Mouse (Mus musculus) fibroblast of lung, adult 2 months (primary cell): Measurements from ENCODE around the gene Sult1c2.
"Not testable (repeated sequence)": the region's sequence is repeated elsewhere in the genome, so short reads cannot be mapped to it uniquely, and the experiment has no call there.

ENCODE experiments used
- DNase-seq: peaks from one replicate; pipeline ENCODE4 v3.0.0-alpha.2; 2011; ENCODE audit warnings: low read depth

The Sult1c2 gene

DNA sequence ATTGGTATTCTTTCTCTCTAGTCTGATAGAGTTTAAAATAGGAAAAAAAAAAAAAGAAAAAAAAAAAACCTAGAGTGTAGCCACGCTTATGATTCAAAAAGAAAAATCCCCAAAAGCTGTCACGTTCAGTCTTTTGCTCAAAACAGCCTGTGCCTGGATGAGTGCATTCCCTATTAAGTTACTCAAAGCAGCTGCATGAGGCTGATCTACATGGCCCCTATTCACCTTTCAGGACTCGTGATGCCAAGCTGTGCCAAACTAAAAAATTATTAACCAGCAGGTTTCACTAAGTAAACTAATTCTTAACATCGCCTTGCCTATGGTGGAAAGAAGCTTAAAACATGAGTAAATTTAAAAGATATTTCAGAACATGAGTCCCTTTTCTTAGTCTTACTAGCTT lies at the start of gene Sult1c2:
Gene Sult1c2, minus strand, starts transcription at position 134 of the 400 bp plus-strand sequence.
- DNase-seq, result no peak

DNA sequence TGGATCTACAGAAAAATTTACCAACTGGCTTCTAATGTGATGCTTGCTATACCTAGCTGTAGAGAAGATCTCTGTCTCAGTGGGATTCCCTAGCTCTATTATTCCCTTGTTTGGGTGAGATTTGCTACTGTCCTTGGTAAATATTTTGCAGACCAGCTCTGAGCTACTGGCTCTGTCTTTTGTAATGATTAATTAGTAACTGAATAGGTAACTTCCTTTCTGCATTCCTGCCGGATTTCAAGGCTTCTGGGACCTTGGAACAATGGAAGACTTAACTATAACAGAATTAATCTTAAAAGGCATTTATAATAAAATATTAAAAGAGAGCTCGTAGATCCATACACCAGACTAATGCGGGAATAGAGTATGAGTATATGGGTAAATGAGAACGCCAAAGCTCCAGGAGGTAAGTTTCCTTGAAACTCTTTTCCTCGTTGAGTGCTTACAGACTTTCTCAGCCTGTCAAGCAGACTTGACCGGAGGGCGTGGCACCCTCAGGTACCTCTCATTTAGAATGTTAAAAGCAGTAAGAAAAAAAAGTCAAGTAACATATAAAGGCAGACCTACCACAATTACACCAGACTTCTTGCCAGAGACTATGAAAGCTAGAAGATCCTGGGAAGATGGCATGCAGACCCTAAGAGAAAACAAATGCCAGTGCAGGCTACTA lies 33.0 kb upstream of the Sult1c2 start:
- DNase-seq, result not testable (repeated sequence)

DNA sequence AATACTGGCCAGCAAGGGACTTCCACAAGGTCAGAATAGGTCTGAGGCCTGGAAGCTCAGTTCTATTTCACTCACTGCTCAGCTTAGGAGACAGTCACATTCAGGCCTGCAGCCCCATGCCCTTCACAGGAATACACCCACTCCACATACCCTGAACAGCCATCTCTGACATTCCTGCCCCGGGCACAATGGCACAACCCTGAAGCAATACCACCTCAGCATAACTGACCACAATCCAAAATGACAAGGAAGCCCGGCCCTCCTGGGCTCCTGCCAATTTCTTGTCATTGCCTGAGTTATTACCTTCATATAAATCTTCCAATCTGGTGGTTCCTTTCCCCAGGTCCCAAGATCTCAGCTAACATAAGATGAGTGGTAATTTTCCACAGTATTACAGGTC lies 28.3 kb upstream of the Sult1c2 start:
- no peak for DNase-seq

DNA sequence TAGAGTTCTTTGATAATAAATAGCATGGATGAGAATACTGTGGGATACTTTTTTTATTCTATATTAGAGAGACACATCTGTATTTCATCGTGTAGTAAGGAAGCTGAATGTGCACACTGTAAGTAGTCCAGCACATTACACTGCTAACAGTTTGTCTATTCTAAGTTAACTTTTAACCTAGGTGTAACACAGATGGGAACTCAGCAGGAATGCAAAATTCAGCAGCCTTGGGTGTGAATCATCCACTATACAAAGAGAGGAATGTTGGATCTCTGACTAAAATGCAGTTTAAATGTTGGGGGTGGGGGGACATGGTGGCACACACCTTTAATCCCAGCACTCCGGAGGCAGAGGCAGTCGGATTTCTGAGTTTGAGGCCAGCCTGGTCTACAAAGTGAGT lies 26.1 kb upstream of the Sult1c2 start:
- DNase-seq, result no peak

DNA sequence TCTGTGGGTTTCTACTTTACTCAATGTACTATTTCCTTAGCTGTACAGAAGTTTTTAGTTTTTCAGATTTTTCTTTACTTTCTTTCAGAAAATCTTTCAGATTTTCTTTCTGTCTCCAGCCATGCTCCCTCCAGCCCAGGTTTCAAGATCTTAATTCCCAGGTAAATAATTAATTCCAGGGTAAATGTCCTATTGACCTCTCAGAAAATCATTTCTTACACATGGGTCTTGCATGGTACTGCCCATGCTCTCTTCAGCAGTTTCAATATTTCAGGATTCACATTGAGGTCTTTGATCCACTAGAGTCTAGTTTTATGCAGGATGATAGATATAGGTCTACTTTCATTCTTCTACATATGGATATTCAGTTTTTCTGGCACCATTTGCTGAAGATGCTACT lies 23.8 kb upstream of the Sult1c2 start:
- DNase-seq, result no peak

DNA sequence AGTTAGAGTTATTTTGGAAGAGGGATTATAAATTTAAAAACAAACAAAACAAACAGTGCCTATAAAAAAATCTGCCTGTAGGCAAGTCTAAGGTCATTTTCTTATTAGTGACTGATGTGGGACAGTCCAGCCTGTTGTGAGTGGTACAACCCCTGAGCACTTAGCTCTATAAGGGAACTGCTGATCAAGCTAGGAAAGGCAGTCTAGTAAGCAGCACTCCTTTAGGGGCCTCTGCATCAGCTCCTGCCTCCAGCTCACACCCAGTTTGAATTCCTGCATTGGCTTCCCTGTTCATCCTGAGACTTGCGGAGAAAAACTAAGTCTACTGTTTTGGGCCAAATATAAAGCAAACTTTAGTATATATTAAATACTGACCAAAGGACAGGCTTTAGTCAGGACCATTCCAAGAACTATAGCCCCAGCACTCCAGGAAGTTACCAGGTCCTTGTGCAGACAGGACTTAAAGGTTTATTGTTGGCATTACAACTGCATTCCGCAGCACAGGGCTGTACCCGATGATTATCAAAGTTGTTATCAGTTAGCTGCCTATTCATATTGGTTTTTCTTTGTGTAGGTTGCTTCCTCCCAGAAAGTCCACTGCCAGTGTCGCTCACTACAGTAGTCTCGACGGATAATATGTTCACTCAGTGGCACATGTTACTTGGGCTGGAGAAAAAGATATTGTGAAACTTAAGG lies 19.3 kb upstream of the Sult1c2 start:
- no peak for DNase-seq

DNA sequence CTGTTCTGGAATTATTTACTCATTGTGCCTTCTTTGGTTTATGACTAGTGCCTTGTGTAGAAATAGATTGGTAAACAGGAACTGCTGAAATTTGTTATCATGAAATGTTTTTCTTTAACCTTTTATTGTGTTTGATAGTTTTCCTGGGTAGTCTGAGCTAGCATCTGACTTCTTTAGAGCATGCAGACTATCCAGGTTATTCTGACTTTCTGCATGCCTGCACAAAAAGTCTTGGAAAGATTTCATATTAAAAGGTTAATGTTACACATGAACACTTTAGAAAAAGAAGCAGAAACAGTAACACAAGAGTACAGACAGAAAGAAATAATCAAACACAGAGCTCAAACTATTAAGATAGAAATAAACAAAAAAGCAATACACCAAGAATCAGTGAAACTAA lies 14.4 kb upstream of the Sult1c2 start:
- no peak for DNase-seq

DNA sequence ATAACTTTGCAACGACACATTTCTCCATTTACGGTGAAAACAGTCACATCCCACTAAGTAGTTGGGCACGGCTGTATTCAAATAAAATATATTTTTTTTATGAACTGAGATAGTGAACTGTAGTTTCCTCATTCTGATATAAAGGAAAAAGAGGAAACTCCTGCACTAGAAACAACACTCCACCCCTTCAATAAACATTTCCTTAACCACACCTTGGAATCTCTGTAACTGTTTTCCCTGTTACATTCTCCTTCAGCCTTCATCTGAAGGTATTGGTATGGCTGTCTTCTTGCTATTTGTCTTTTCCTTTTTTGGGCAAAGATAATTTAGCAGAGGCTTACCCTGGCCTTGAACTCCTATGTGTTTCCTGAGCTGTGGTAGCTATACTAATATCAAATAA lies 8.9 kb upstream of the Sult1c2 start:
- no peak for DNase-seq

DNA sequence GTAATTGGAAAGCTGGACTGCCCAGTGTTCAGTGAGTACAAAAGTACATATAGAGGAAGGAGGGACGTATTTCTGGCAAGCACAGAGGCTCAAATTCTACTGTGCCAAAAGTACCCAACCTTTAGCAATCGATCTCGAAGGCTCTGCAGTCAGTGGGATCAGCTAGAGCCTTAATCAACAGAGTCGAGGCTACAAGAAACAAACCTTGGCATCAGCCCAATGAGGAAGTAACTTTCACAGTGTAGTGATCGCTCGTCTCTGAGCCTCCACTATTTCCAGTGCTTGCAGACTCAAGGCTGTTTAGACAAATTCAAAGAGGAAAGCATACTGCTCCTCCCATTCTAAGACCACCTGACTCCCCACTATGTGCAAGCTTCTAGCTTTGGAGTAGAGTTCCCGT lies 343 bp downstream of the Sult1c2 start:
- no peak for DNase-seq

DNA sequence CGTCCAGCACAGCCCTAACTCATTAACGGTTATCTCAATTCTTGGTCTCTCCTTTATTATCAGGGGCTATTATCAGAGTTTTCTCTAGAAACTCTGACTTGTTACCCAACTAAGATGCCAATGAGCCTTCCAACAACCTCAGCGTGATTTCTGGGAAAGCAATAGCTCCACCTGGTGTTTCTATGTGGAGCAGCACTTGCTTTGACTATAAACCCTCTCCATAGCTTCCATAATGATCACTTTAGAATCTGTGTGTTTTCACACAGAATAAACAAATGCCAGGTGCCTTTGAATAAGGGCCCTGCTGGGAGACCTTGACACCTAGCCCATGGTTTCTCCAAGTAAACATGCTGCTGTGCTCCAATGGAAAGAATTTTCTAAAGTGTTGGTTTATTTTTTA lies 12.8 kb downstream of the Sult1c2 start:
- DNase-seq, result no peak

DNA sequence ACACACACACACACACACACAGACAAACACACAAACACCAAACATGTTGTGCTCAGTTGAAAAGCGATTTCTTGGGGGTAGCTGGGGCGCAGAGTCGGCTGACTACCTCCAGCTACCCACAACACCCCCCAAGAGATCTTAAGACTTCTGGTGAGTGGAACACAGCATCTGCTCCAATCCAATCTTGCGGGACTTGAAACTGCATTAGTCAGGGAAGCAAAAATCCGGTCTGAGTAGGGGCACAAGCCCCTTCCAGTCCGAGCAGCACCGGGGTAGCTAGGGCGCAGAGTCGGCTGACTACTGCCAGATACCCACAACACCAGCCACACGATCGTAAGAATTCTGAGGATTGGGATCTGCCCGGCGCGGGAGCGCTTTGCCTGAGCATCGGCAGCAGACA lies 42.2 kb downstream of the Sult1c2 start:
- not testable (repeated sequence) for DNase-seq

DNA sequence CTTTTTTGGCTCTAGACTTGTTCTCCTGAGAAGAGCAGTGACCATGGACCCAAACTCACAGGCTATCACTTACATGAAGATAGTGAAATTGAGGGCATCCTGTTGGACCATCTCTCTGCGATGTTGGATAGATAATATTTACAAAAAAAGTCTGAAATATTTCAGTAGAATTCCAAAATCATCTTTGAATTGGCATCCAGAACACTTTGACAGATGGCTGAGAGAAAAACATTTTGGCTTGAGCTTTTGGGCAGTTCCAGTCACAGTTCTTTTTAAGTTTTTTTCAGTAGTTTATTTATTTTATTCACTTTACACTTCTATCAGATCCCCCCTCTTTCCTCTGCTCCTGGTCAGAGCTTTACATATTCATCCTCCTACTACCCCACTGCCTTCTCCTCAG lies 62.8 kb downstream of the Sult1c2 start:
- DNase-seq, result no peak
